Mouse (Mus musculus): Measurements from ENCODE around the gene Syt8. TPM values are rescaled to one million over a fixed set of nuclear protein-coding genes. Genes with fewer than 3 reads are reported as not detected.

Gene Syt8
- 0.32 TPM for polyA plus RNA-seq (2015; fragmentation: Illumina TruSeq; extraction: RNeasy Lipid Tissue Mini Kit (QIAGEN cat#74804); ENCODE audit: insufficient read depth, low replicate concordance)

DNA sequence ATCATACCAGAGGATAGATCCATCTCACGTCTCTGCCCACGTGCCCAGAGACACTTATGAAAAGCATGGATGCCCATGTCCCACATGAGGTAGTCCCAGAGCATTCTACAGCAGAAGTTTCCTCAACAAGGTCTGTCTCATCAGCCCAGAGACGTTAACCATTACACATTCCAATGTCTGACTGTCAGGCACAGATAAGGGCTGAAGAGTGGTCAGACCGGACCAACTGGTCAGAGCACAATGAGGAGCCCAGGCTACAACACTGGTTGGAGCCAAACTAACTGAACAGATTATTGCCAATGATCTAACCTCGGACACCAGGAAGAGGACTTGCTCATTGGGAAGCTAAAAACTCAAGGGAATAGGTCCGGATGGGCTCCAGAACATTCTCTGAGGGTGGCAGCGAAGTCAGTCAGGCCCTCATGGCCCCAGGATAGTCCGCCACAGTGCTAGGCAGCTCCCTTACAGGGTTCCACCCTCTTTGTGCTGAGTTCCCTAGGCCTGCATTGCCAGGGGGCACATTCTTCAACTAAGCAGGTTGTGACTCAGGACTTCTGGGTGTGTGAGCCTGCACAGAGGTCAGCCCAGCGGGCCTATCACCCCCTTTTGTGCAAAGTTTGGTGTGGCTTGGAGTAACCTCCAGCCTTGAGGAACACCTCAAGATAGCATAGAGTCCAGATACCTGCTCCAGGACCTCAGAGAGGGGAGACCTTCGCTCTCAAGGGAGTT, at the start of gene Syt8:
TSS of gene Syt8 (plus strand) at position 714 of the 729 bp plus-strand sequence.

DNA sequence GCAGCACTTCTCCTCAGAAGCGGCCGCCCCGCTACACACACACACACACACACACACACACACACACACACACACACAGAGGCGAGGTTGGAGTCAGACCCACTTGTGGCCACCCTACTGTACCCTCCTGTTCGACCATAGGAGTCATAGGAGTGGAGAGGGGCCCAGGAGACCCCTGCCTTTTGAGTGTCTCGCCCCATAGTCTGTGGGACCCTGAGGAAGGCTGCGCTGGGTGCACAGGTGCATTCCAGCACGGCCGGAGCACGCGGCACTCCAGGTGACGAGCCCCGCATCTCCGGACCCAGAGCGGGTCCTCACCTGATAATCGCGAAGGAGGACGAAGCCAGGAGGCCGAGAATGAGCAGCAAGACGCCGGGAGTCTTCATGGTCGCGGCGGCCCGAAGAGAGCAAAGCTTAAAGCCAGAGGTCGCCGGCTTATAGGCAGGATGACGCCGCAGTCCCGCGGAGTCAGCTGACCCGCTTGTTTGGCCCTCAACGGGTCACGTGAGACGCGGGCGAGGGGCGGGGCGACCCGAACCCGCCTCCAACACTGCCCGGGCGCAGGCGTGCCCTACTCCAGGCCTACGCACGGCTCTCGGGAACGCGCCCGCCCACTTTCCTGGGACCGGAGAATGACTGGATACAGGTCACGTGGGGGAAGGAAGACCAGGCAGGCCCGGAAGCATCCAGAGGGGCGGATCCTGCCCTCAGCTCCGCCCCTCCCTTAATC, 47.1 kb upstream of the Syt8 start, which contains the start of gene Ctsd:
TSS of gene Ctsd (minus strand) at position 620 of the 730 bp plus-strand sequence.

GRCm38 (mm10) chr7:142441585-142441984, 6.9 kb downstream of the Syt8 start, which contains the start of gene Tnni2:
Tnni2 (plus strand) TSS chr7:142441808.

GRCm38 (mm10) chr7:142460636-142461077, 26.0 kb downstream of the Syt8 start, which contains the start of gene Lsp1:
Lsp1 (plus strand) TSS chr7:142460809.

Other genes starting within 250 kb of the Syt8 start
- not detected for gene Gm10153, start 244.5 kb upstream of the Syt8 start, polyA plus RNA-seq (2015; fragmentation: Illumina TruSeq; extraction: RNeasy Lipid Tissue Mini Kit (QIAGEN cat#74804); ENCODE audit: insufficient read depth, low replicate concordance)
- gene Krtap5-3, start 233.5 kb upstream of the Syt8 start, polyA plus RNA-seq (2015; fragmentation: Illumina TruSeq; extraction: RNeasy Lipid Tissue Mini Kit (QIAGEN cat#74804); ENCODE audit: insufficient read depth, low replicate concordance) = not detected
- not detected for gene Gm7579, start 223.0 kb upstream of the Syt8 start, polyA plus RNA-seq (2015; fragmentation: Illumina TruSeq; extraction: RNeasy Lipid Tissue Mini Kit (QIAGEN cat#74804); ENCODE audit: insufficient read depth, low replicate concordance)
- gene Krtap5-5, start 204.9 kb upstream of the Syt8 start, polyA plus RNA-seq (2015; fragmentation: Illumina TruSeq; extraction: RNeasy Lipid Tissue Mini Kit (QIAGEN cat#74804); ENCODE audit: insufficient read depth, low replicate concordance) = not detected
- gene Gm40460, start 193.8 kb upstream of the Syt8 start, polyA plus RNA-seq (2015; fragmentation: Illumina TruSeq; extraction: RNeasy Lipid Tissue Mini Kit (QIAGEN cat#74804); ENCODE audit: insufficient read depth, low replicate concordance) = not detected
- not detected for gene Gm2431, start 176.5 kb upstream of the Syt8 start, polyA plus RNA-seq (2015; fragmentation: Illumina TruSeq; extraction: RNeasy Lipid Tissue Mini Kit (QIAGEN cat#74804); ENCODE audit: insufficient read depth, low replicate concordance)
- gene Gm4559, start 160.5 kb upstream of the Syt8 start, polyA plus RNA-seq (2015; fragmentation: Illumina TruSeq; extraction: RNeasy Lipid Tissue Mini Kit (QIAGEN cat#74804); ENCODE audit: insufficient read depth, low replicate concordance) = not detected
- not detected for gene Krtap5-1, start 137.7 kb upstream of the Syt8 start, polyA plus RNA-seq (2015; fragmentation: Illumina TruSeq; extraction: RNeasy Lipid Tissue Mini Kit (QIAGEN cat#74804); ENCODE audit: insufficient read depth, low replicate concordance)
- gene Krtap5-4, start 131.3 kb upstream of the Syt8 start, polyA plus RNA-seq (2015; fragmentation: Illumina TruSeq; extraction: RNeasy Lipid Tissue Mini Kit (QIAGEN cat#74804); ENCODE audit: insufficient read depth, low replicate concordance) = not detected
- 3.0 TPM for gene Ifitm10, start 61.1 kb upstream of the Syt8 start, polyA plus RNA-seq (2015; fragmentation: Illumina TruSeq; extraction: RNeasy Lipid Tissue Mini Kit (QIAGEN cat#74804); ENCODE audit: insufficient read depth, low replicate concordance)
- 0.93 TPM for gene Gm49369, start 52.2 kb upstream of the Syt8 start, polyA plus RNA-seq (2015; fragmentation: Illumina TruSeq; extraction: RNeasy Lipid Tissue Mini Kit (QIAGEN cat#74804); ENCODE audit: insufficient read depth, low replicate concordance)
- 310 TPM for gene Ctsd, start 46.8 kb upstream of the Syt8 start, polyA plus RNA-seq (2015; fragmentation: Illumina TruSeq; extraction: RNeasy Lipid Tissue Mini Kit (QIAGEN cat#74804); ENCODE audit: insufficient read depth, low replicate concordance)
- 6.7 TPM for gene Tnni2, start 7.0 kb downstream of the Syt8 start, polyA plus RNA-seq (2015; fragmentation: Illumina TruSeq; extraction: RNeasy Lipid Tissue Mini Kit (QIAGEN cat#74804); ENCODE audit: insufficient read depth, low replicate concordance)
- 677 TPM for gene Lsp1, start 26.0 kb downstream of the Syt8 start, polyA plus RNA-seq (2015; fragmentation: Illumina TruSeq; extraction: RNeasy Lipid Tissue Mini Kit (QIAGEN cat#74804); ENCODE audit: insufficient read depth, low replicate concordance)
- 5.0 TPM for gene Tnnt3, start 64.0 kb downstream of the Syt8 start, polyA plus RNA-seq (2015; fragmentation: Illumina TruSeq; extraction: RNeasy Lipid Tissue Mini Kit (QIAGEN cat#74804); ENCODE audit: insufficient read depth, low replicate concordance)
- gene Mrpl23, start 97.8 kb downstream of the Syt8 start, polyA plus RNA-seq (2015; fragmentation: Illumina TruSeq; extraction: RNeasy Lipid Tissue Mini Kit (QIAGEN cat#74804); ENCODE audit: insufficient read depth, low replicate concordance) = 51.8 TPM
- 4.3 TPM for gene Igf2, start 232.0 kb downstream of the Syt8 start, polyA plus RNA-seq (2015; fragmentation: Illumina TruSeq; extraction: RNeasy Lipid Tissue Mini Kit (QIAGEN cat#74804); ENCODE audit: insufficient read depth, low replicate concordance)
- gene Gm49394, start 235.1 kb downstream of the Syt8 start, polyA plus RNA-seq (2015; fragmentation: Illumina TruSeq; extraction: RNeasy Lipid Tissue Mini Kit (QIAGEN cat#74804); ENCODE audit: insufficient read depth, low replicate concordance) = not detected

Measured in spleen, adult 10 weeks (tissue).